Mouse (Mus musculus) spleen, adult 12 weeks (tissue): ENCODE data around the gene Gm9639.
"Not testable (repeated sequence)": the region's sequence is repeated elsewhere in the genome, so short reads cannot be mapped to it uniquely, and the experiment has no call there.

Source experiments
- DNase-seq: peaks from one replicate; pipeline ENCODE4 v3.0.0; 2022; ENCODE audit warnings: low spot score

Gene Gm9639

DNA sequence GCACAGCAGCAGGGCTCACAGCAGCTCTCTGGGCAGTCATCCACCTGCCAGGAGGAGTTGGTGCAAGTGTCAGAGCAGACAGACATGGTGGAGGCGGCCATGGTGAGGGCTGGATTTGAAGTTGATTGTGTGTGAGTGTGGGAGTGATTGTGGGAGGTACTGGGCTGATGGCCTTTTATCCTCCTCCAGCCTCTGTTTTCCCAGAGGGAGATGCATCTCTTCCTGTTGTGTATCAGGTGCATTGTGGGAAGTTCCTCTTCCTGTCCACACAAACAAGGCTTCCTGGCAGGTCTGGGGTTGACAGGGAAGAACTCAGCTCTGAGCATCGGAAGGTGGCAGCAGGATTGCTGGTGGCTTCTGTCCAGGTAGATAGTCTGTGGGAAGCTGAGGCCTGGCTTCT is at the start of gene Gm9639:
Gene Gm9639 (minus strand): TSS at position 101 of the 400 bp plus-strand sequence.
- DNase-seq: no peak

- DNase-seq: no peak
Measured at GRCm38 (mm10) chr10:77839006-77839405, 44.1 kb upstream of the Gm9639 start.

DNA sequence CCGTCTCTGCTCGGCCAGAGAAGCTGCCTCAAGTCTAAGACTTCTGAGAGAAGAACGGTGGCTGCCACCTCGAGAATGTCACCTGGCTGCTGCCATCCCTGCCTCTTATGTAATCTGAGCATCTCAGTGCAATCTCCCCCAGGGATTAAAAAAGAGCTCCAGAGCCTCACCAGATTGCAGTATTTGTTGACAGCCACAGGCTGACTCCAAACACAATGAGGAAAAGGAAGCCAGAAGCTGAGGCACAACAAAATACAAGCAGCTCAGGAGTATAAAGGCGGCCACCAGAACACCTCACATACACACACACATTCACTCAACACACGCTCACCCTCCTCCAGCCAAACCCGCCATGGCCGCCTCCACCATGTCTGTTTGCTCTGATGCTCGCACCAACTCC is 40.8 kb upstream of the Gm9639 start, which contains the start of gene Krtap10-10:
Gene Krtap10-10 (plus strand): TSS at position 301 of the 400 bp plus-strand sequence.
- DNase-seq: no peak

DNA sequence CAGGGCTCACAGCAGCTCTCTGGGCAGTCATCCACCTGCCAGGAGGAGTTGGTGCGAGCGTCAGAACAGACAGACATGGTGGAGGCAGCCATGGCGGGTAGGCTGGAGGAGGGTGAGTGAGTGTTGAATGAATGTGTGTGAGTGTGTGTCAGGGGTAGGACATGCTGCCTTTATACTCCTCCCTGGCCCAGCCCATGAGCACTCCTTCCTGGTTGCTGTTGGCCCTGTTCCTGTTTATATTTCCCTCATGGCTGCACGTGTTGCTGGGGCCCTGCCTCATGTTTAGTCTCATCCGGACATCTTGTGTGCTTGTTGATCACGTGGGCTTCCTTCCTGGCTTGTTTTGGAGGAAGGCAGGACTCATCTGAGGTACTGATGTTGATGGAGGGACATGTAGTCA is 32.1 kb upstream of the Gm9639 start, which contains the start of gene Krtap10-4:
Gene Krtap10-4 (minus strand): TSS at position 145 of the 400 bp plus-strand sequence.
- DNase-seq: no peak

DNA sequence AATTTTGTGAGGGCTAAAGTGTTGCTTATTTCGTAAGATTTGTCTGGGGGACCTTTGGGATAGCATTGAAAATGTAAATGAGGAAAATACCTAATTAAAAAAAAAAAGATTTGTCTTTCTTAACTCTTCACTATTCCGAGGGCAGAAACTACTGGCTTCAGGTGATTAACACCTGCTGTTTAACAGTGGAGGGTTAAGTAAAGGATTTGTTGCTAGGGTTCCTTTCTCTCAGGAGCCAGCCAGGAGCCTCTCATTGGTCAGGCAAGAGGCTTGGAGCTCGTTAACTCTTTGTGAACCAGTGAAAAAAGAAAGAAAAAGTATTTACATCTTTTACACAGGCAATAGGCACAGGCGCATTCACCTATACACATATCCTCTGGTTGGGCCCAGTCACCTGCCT is 24.3 kb upstream of the Gm9639 start:
- DNase-seq: no peak

GRCm38 (mm10) chr10:77818523-77818922 is 23.6 kb upstream of the Gm9639 start:
- DNase-seq: no peak

GRCm38 (mm10) chr10:77815514-77815913 is 20.6 kb upstream of the Gm9639 start:
- no peak for DNase-seq

DNA sequence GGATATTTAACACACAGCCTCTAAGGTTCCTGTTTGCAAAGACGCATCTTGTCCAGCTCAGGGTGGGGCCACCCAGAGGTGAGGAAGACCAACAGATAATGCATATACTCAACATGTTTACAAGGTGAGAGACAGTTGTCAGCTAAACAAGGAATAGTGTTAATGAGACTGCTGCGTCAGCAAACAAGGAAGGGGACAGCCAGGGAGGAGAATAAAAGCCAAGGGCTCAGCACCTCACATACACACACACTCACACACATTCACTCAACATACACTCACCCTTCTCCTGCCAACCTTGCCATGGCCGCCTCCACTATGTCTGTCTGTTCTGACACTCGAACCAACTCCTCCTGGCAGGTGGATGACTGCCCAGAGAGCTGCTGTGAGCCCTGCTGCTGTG is 19.5 kb upstream of the Gm9639 start, which contains the start of gene Gm2696:
Gene Gm2696 (plus strand): TSS at position 301 of the 400 bp plus-strand sequence.
- DNase-seq: no peak

DNA sequence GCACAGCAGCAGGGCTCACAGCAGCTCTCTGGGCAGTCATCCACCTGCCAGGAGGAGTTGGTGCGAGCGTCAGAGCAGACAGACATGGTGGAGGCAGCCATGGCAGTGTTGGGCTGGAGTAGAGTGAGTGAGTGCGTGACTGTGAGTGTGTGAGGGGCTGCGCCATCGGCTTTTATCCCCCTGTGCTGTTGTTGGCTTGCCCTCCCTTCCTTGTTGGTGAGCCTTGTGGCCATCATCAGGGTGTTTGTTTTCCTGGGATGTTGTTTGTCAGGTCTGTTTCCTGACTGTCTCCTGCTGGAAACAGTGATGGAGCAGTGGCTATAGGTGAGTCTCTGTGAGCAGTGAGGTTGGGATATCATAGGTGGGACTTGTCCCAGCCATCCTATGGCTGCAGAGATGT is 16.9 kb upstream of the Gm9639 start, which contains the start of gene Gm9507:
Gene Gm9507 (minus strand): TSS at position 101 of the 400 bp plus-strand sequence.
- DNase-seq: no peak

- no peak for DNase-seq
Measured at GRCm38 (mm10) chr10:77804095-77804494, 9.2 kb upstream of the Gm9639 start.

DNA sequence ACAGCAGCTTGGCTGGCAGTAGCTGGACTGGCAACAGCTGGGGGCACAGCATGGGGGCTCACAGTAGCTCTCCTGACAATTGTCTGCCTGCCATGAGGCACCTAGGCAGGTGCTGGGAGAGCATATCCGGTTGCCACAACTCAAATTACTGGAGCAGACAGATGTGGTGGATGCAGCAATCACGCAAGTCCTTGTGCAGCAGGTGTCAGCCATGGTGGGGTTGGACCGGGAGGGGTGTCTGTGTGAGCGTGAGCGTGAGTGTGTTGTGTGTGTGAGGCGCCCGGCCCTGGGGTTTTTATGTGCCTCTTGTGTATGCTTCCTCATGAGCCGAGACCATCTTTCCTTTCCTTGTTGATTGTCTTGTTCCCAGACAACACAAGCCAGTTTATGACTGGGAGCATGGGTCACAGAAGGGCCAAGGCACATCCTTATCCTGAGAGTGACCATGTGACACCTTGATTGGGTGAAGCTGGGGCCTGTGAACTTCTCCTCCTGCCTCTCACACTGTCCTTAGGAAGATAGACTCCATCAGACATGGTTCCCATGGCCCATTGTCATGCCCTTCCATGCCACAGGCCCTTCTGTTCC is 4.1 kb upstream of the Gm9639 start, which contains the start of gene Gm19668:
Gene Gm19668 (minus strand): TSS at position 213 of the 588 bp plus-strand sequence.
- DNase-seq: no peak

- DNase-seq: not testable (repeated sequence)
Measured at GRCm38 (mm10) chr10:77798164-77798920, 3.5 kb upstream of the Gm9639 start.

- DNase-seq: no peak
Measured at GRCm38 (mm10) chr10:77797677-77798076, 2.8 kb upstream of the Gm9639 start.

GRCm38 (mm10) chr10:77788621-77789020 is 6.3 kb downstream of the Gm9639 start:
- no peak for DNase-seq

DNA sequence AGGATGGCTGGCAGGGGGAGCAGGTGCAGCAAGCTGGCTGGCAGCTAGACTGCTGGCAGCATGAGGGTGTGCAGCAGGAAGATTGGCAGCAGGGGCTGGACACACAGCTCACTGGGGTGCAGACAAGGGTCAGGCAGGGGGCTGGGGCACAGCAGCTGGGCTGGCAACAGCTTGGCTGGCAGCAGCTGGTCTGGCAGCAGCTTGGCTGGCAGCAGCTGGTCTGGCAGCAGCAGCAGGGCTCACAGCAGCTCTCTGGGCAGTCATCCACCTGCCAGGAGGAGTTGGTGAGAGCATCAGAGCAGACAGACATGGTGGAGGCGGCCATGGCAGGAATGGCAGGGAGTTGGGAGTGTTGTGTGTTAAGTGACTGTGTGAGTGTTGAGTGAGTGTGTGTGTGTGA is 7.0 kb downstream of the Gm9639 start, which contains the start of gene Gm7137:
Gene Gm7137 (minus strand): TSS at position 325 of the 400 bp plus-strand sequence.
- DNase-seq: not testable (repeated sequence)

- DNase-seq: not testable (repeated sequence)
Measured at GRCm38 (mm10) chr10:77783396-77783795, 11.5 kb downstream of the Gm9639 start.

- not testable (repeated sequence) for DNase-seq
Measured at GRCm38 (mm10) chr10:77782442-77782841, 12.4 kb downstream of the Gm9639 start, which contains the start of gene Gm3250. Gm3250 (minus strand) TSS chr10:77782542.

DNA sequence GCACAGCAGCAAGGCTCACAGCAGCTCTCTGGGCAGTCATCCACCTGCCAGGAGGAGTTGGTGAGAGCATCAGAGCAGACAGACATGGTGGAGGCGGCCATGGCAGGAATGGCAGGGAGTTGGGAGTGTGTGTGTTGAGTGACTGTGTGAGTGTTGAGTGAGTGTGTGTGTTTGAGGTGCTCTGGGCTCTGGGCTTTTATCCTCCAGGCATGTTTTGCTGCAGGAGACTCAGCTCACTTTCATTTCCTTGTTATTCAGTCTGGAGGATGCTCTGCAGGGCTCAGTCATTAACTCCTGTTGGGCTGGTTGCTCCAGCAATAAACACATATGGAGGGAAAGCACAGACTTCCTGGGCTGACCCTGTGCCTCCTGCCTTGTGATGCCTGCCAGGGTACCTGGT is 18.0 kb downstream of the Gm9639 start, which contains the start of gene Gm7138:
Gene Gm7138 (minus strand): TSS at position 101 of the 400 bp plus-strand sequence.
- DNase-seq: not testable (repeated sequence)

- DNase-seq: not testable (repeated sequence)
Measured at GRCm38 (mm10) chr10:77772142-77772541, 22.7 kb downstream of the Gm9639 start.

- DNase-seq: not testable (repeated sequence)
Measured at GRCm38 (mm10) chr10:77771225-77771624, 23.7 kb downstream of the Gm9639 start, which contains the start of gene Gm3238. Gm3238 (minus strand) TSS chr10:77771325.

DNA sequence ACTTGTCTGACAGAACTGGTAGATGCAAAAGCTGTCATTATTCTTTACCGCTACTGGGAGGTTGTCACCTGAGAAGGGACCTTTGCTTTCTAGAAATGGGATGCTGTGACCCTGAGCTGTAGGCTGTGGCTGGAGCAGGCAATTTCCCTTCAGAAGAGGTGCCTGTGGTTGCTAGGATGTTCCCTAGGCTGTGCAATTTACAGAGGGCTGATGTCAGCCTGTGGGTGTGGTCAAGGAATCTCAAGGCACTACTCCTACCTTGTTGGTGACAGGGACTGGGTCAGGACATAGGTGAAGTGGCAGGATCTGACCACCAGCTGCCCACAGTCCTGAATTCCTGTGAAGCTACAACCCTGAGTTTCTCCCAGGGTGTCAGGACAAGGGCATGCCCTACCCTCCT is 25.1 kb downstream of the Gm9639 start:
- no peak for DNase-seq

DNA sequence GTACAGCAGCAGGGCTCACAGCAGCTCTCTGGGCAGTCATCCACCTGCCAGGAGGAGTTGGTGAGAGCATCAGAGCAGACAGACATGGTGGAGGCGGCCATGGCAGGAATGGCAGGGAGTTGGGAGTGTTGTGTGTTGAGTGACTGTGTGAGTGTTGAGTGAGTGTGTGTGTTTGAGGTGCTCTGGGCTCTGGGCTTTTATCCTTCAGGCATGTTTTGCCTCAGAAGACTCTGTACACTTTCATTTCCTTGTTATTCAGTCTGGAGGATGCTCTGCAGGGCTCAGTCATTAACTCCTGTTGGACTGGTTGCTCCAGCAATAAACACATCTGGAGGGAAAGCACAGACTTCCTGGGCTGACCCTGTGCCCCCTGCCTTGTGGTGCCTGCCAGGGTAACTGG is 35.3 kb downstream of the Gm9639 start, which contains the start of gene Gm3233:
Gene Gm3233 (minus strand): TSS at position 101 of the 400 bp plus-strand sequence.
- not testable (repeated sequence) for DNase-seq
